Comparison of ENCODE assay signal across 10 mouse cellular contexts in genomic region chr16:92788446-92788845, GRCm38 (mm10). TPM values are rescaled to one million over a fixed set of nuclear protein-coding genes. Genes with fewer than 3 reads are reported as not detected.
DNase-seq lines count a peak whose midpoint lies in the region.
"Had no signal": no experiment of that assay in that cellular context is flagged by ENCODE, and none has a peak within 500 bp of the region (broad histone marks: within the 10 kb centered on the region; RNA-seq: fewer than 3 reads in every experiment).

No protein-coding gene starts in this region.

- DNase-seq in gastrocnemius, adult 18-20 months (ENCODE audit: low spot score): peak; percentile 12
- no peak for DNase-seq in gastrocnemius, postnatal 10 days
- peak; percentile 26 for DNase-seq in right cerebral cortex, adult 18-20 months
- DNase-seq in right cerebral cortex, postnatal 25 days: no peak
- peak; percentile 48 for DNase-seq in gastrocnemius, postnatal 25 days
- DNase-seq in heart, adult 18-20 months: no peak
- no peak for DNase-seq in liver
- DNase-seq: cerebellum, postnatal 25 days; heart, postnatal 14 days; thymus, adult 2 months had no signal

RNA-seq across cellular contexts. Expression of gene Runx1, which starts 37.5 kb away (rescaled TPM):
- 1 to 10 TPM; 2.5 to 3.8 TPM for total RNA-seq in gastrocnemius, adult 18-20 months (2021)
- 10 to 100 TPM in 1 of 2 experiments, 1 to 10 TPM in 1; 8.8 to 14.8 TPM for total RNA-seq in gastrocnemius, postnatal 10 days (2021)
- 1 to 10 TPM; 2.5 to 2.9 TPM for total RNA-seq in gastrocnemius, postnatal 25 days (2021)
- 1 to 10 TPM; 1.5 to 2.9 TPM for total RNA-seq in heart, adult 18-20 months (2021)

Comparison
In these comparisons a context has a peak if more than half of its experiments do, and no peak if none do; other contexts are left out.
1. DNase-seq: peak in gastrocnemius, adult 18-20 months (single experiment), right cerebral cortex, adult 18-20 months (single experiment) and gastrocnemius, postnatal 25 days (single experiment); none in gastrocnemius, postnatal 10 days (single experiment), right cerebral cortex, postnatal 25 days (single experiment), heart, adult 18-20 months (0 of 2) and liver (single experiment).